Mouse (Mus musculus): ENCODE measurements around the gene Kirrel3. TPM values are rescaled to one million over a fixed set of nuclear protein-coding genes. Genes with fewer than 3 reads are reported as not detected.
A peak's percentile ranks its signal among the peaks of the same experiment; 100 is the strongest.

Kirrel3 gene
- polyA plus RNA-seq, 1 experiment from 2014 or later, result 2.3 TPM

GRCm38 (mm10) chr9:34969881-34970490, 484.3 kb downstream of the Kirrel3 start:
- Histone ChIP-seq H3K36me3 (ENCODE audit: control insufficient read depth, insufficient read depth, low read length) (no peaks in the 10 kb centered on the region), H3K27ac (ENCODE audit: low read length) (no peak overlapping the region), H3K4me1 (ENCODE audit: control insufficient read depth, insufficient read depth, low read length) (0 out of 2 replicates have a peak, but pooled peaks cover 6% of the 10 kb centered on the region), H3K4me2 (ENCODE audit: low read depth, low read length) (no peak overlapping the region), H3K9ac (ENCODE audit: low read length) (no peak overlapping the region), H3K9me3 (replicated peaks; ENCODE audit: control insufficient read depth, low read length) (no peaks in the 10 kb centered on the region), H3K4me3 (replicated peaks; ENCODE audit: low read length) (no peak overlapping the region), H3K27me3 (ENCODE audit: control insufficient read depth, insufficient read depth, low read length) (no peaks in the 10 kb centered on the region)
- ATAC-seq (ENCODE audit: insufficient read depth, low FRiP score), result no peak
- WGBS, result 65% methylated on average over 6 of the region's 6 CpGs

GRCm38 (mm10) chr9:34974326-34974725, 488.6 kb downstream of the Kirrel3 start:
- ATAC-seq (ENCODE audit: insufficient read depth, low FRiP score), result no peak
- Histone ChIP-seq H3K4me1 (ENCODE audit: control insufficient read depth, insufficient read depth, low read length) (peaks cover 5% of the 10 kb centered on the region; the same call in 1 of the 2 replicates), H3K27ac (ENCODE audit: low read length) (no peak overlapping the region), H3K4me2 (ENCODE audit: low read depth, low read length) (no peak overlapping the region), H3K36me3 (ENCODE audit: control insufficient read depth, insufficient read depth, low read length) (no peaks in the 10 kb centered on the region), H3K4me3 (replicated peaks; ENCODE audit: low read length) (no peak overlapping the region), H3K27me3 (ENCODE audit: control insufficient read depth, insufficient read depth, low read length) (no peaks in the 10 kb centered on the region), H3K9me3 (replicated peaks; ENCODE audit: control insufficient read depth, low read length) (0 out of 2 replicates have a peak, but pooled peaks cover 2% of the 10 kb centered on the region), H3K9ac (ENCODE audit: low read length) (no peak overlapping the region)
- WGBS, result 100% methylated on average over 1 of the region's 1 CpGs

GRCm38 (mm10) chr9:34975245-34975644, 489.6 kb downstream of the Kirrel3 start:
- no peak overlapping the region for H3K9ac ChIP-seq (ENCODE audit: low read length)
- H3K4me1 ChIP-seq (ENCODE audit: control insufficient read depth, insufficient read depth, low read length), result peaks cover 5% of the 10 kb centered on the region; the same call in 1 of the 2 replicates
- no peak for ATAC-seq (ENCODE audit: insufficient read depth, low FRiP score)
- no peaks in the 10 kb centered on the region for H3K27me3 ChIP-seq (ENCODE audit: control insufficient read depth, insufficient read depth, low read length)
- no peak overlapping the region for H3K4me3 ChIP-seq (replicated peaks; ENCODE audit: low read length)
- no peaks in the 10 kb centered on the region for H3K36me3 ChIP-seq (ENCODE audit: control insufficient read depth, insufficient read depth, low read length)
- H3K9me3 ChIP-seq (replicated peaks; ENCODE audit: control insufficient read depth, low read length), result 0 out of 2 replicates have a peak, but pooled peaks cover 5% of the 10 kb centered on the region
- WGBS, result 86% methylated on average over 6 of the region's 6 CpGs
- H3K4me2 ChIP-seq (ENCODE audit: low read depth, low read length), result no peak overlapping the region
- H3K27ac ChIP-seq (ENCODE audit: low read length), result no peak overlapping the region

- H3K9me3 ChIP-seq (replicated peaks; ENCODE audit: control insufficient read depth, low read length), result 0 out of 2 replicates have a peak, but pooled peaks cover 5% of the 10 kb centered on the region
- no peak overlapping the region for H3K9ac ChIP-seq (ENCODE audit: low read length)
- peaks cover 5% of the 10 kb centered on the region; the same call in 1 of the 2 replicates for H3K4me1 ChIP-seq (ENCODE audit: control insufficient read depth, insufficient read depth, low read length)
- 63% methylated on average over 8 of the region's 8 CpGs for WGBS
- 0 out of 2 replicates have a peak, but pooled peaks have one; percentile 35 for ATAC-seq (ENCODE audit: insufficient read depth, low FRiP score)
- H3K36me3 ChIP-seq (ENCODE audit: control insufficient read depth, insufficient read depth, low read length), result no peaks in the 10 kb centered on the region
- no peak overlapping the region for H3K4me3 ChIP-seq (replicated peaks; ENCODE audit: low read length)
- H3K27ac ChIP-seq (ENCODE audit: low read length), result no peak overlapping the region
- H3K27me3 ChIP-seq (ENCODE audit: control insufficient read depth, insufficient read depth, low read length), result 0 out of 2 replicates have a peak, but pooled peaks cover 6% of the 10 kb centered on the region
- no peak overlapping the region for H3K4me2 ChIP-seq (ENCODE audit: low read depth, low read length)
Observed at GRCm38 (mm10) chr9:34976596-34977462, 491.1 kb downstream of the Kirrel3 start.

- Histone ChIP-seq H3K9me3 (replicated peaks; ENCODE audit: control insufficient read depth, low read length) (0 out of 2 replicates have a peak, but pooled peaks cover 5% of the 10 kb centered on the region), H3K9ac (ENCODE audit: low read length) (no peak overlapping the region), H3K27ac (ENCODE audit: low read length) (no peak overlapping the region), H3K4me2 (ENCODE audit: low read depth, low read length) (no peak overlapping the region), H3K4me3 (replicated peaks; ENCODE audit: low read length) (no peak overlapping the region), H3K36me3 (ENCODE audit: control insufficient read depth, insufficient read depth, low read length) (no peaks in the 10 kb centered on the region), H3K27me3 (ENCODE audit: control insufficient read depth, insufficient read depth, low read length) (0 out of 2 replicates have a peak, but pooled peaks cover 6% of the 10 kb centered on the region), H3K4me1 (ENCODE audit: control insufficient read depth, insufficient read depth, low read length) (peaks cover 5% of the 10 kb centered on the region; the same call in 1 of the 2 replicates)
- 45% methylated on average over 8 of the region's 8 CpGs for WGBS
- ATAC-seq (ENCODE audit: insufficient read depth, low FRiP score), result no peak
Observed at GRCm38 (mm10) chr9:34977700-34978099, 492.0 kb downstream of the Kirrel3 start.

- no peak overlapping the region for H3K9ac ChIP-seq (ENCODE audit: low read length)
- H3K36me3 ChIP-seq (ENCODE audit: control insufficient read depth, insufficient read depth, low read length), result no peaks in the 10 kb centered on the region
- WGBS, result 59% methylated on average over 3 of the region's 3 CpGs
- H3K4me3 ChIP-seq (replicated peaks; ENCODE audit: low read length), result no peak overlapping the region
- no peak for ATAC-seq (ENCODE audit: insufficient read depth, low FRiP score)
- peaks cover 5% of the 10 kb centered on the region; the same call in 1 of the 2 replicates for H3K4me1 ChIP-seq (ENCODE audit: control insufficient read depth, insufficient read depth, low read length)
- 0 out of 2 replicates have a peak, but pooled peaks cover 5% of the 10 kb centered on the region for H3K9me3 ChIP-seq (replicated peaks; ENCODE audit: control insufficient read depth, low read length)
- no peak overlapping the region for H3K27ac ChIP-seq (ENCODE audit: low read length)
- 0 out of 2 replicates have a peak, but pooled peaks cover 6% of the 10 kb centered on the region for H3K27me3 ChIP-seq (ENCODE audit: control insufficient read depth, insufficient read depth, low read length)
- no peak overlapping the region for H3K4me2 ChIP-seq (ENCODE audit: low read depth, low read length)
Observed at GRCm38 (mm10) chr9:34978229-34978628, 492.5 kb downstream of the Kirrel3 start.

GRCm38 (mm10) chr9:34980516-34981265, 495.0 kb downstream of the Kirrel3 start:
- Histone ChIP-seq H3K36me3 (ENCODE audit: control insufficient read depth, insufficient read depth, low read length) (no peaks in the 10 kb centered on the region), H3K4me3 (replicated peaks; ENCODE audit: low read length) (no peak overlapping the region), H3K27me3 (ENCODE audit: control insufficient read depth, insufficient read depth, low read length) (peaks cover 9% of the 10 kb centered on the region; the same call in 1 of the 2 replicates), H3K4me2 (ENCODE audit: low read depth, low read length) (no peak overlapping the region), H3K9me3 (replicated peaks; ENCODE audit: control insufficient read depth, low read length) (0 out of 2 replicates have a peak, but pooled peaks cover 5% of the 10 kb centered on the region), H3K4me1 (ENCODE audit: control insufficient read depth, insufficient read depth, low read length) (peaks cover 9% of the 10 kb centered on the region; the same call in 1 of the 2 replicates), H3K9ac (ENCODE audit: low read length) (no peak overlapping the region), H3K27ac (ENCODE audit: low read length) (no peak overlapping the region)
- 89% methylated on average over 5 of the region's 5 CpGs for WGBS
- ATAC-seq (ENCODE audit: insufficient read depth, low FRiP score), result no peak

GRCm38 (mm10) chr9:34983513-34984462, 498.1 kb downstream of the Kirrel3 start:
- H3K4me3 ChIP-seq (replicated peaks; ENCODE audit: low read length), result no peak overlapping the region
- 0 out of 2 replicates have a peak, but pooled peaks cover 5% of the 10 kb centered on the region for H3K9me3 ChIP-seq (replicated peaks; ENCODE audit: control insufficient read depth, low read length)
- peak; percentile 38; the same call in 1 of the 2 replicates for ATAC-seq (ENCODE audit: insufficient read depth, low FRiP score)
- 0 out of 2 replicates have a peak overlapping the region, but pooled peaks have one; percentile 12 for H3K4me2 ChIP-seq (ENCODE audit: low read depth, low read length)
- 32% methylated on average over 12 of the region's 12 CpGs for WGBS
- H3K27me3 ChIP-seq (ENCODE audit: control insufficient read depth, insufficient read depth, low read length), result peaks cover 11% of the 10 kb centered on the region; the same call in 1 of the 2 replicates
- no peaks in the 10 kb centered on the region for H3K36me3 ChIP-seq (ENCODE audit: control insufficient read depth, insufficient read depth, low read length)
- no peak overlapping the region for H3K9ac ChIP-seq (ENCODE audit: low read length)
- 0 out of 2 replicates have a peak, but pooled peaks cover 4% of the 10 kb centered on the region for H3K4me1 ChIP-seq (ENCODE audit: control insufficient read depth, insufficient read depth, low read length)
- no peak overlapping the region for H3K27ac ChIP-seq (ENCODE audit: low read length)
